Mouse (Mus musculus) cerebellum, adult 2 months (tissue): Measurements from ENCODE around the gene Vps13d.

Experiments used
- CTCF ChIP-seq: fragments of 200-500 bp; IDR thresholded peaks from 2 replicates; pipeline ENCODE4 v1.5.1; 2011; ENCODE audit warnings: low read depth, mild to moderate bottlenecking, control low read depth, low read length, moderate library complexity, borderline replicate concordance; ENCODE audit not compliant: insufficient read depth
- POLR2A ChIP-seq: fragments of 200-500 bp; IDR thresholded peaks from 2 replicates; pipeline ENCODE4 v1.6.1; 2011; ENCODE audit warnings: low read length, control low read depth, borderline replicate concordance; ENCODE audit not compliant: insufficient read depth

DNA sequence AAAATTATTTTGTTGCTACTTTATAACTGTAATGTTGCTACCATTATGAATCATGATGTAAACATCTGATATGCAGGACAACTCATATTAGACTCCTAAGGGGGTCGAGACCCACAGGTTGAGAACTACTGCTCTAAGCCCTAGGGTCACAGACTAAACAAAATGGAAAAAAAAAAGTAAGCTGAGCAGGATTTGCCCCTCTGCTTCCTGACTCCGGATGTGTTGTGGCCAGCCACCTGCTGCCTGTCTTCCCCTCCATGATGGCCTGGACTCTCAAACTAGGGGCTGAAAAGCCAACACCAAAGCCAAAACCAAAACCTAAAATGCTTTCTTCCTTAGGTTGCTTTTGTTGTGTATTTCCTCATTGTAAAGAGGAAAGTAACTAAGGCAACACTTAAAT is 16.3 kb upstream of the Vps13d start:
- TF ChIP-seq CTCF (no peak), POLR2A (no peak)
